Mouse (Mus musculus): ENCODE measurements at regions not wholly inside any gene's neighbourhood (a gene's known extent, or its start where the extent isn't known, plus 50 kb on each side); places are given as distances from the start of the nearest gene placed in this dataset.
"Not testable (repeated sequence)": the region's sequence is repeated elsewhere in the genome, so short reads cannot be mapped to it uniquely, and the experiment has no call there.

GRCm38 (mm10) chr6:112564119-112564518 is 74.4 kb upstream of the Oxtr start:
- DNase-seq: peak; percentile 32

- not testable (repeated sequence) for DNase-seq
Observed at GRCm38 (mm10) chr6:112563659-112564058, 73.9 kb upstream of the Oxtr start.

GRCm38 (mm10) chr6:112562039-112562438 is 72.3 kb upstream of the Oxtr start:
- DNase-seq: no peak

GRCm38 (mm10) chr6:112561568-112561967 is 71.8 kb upstream of the Oxtr start:
- DNase-seq: no peak

- no peak for DNase-seq
Observed at GRCm38 (mm10) chr6:112559549-112559948, 69.8 kb upstream of the Oxtr start.

- no peak for DNase-seq
Observed at GRCm38 (mm10) chr6:112557516-112557915, 67.8 kb upstream of the Oxtr start.

- DNase-seq: peak; percentile 18
Observed at GRCm38 (mm10) chr6:112556401-112557165, 66.8 kb upstream of the Oxtr start.

GRCm38 (mm10) chr6:112554091-112554490 is 64.3 kb upstream of the Oxtr start:
- peak; percentile 57 for DNase-seq

- no peak for DNase-seq
Observed at GRCm38 (mm10) chr6:112553231-112553920, 63.6 kb upstream of the Oxtr start.

- DNase-seq: peak; percentile 23
Observed at GRCm38 (mm10) chr6:112552560-112552959, 62.8 kb upstream of the Oxtr start.

GRCm38 (mm10) chr6:112551298-112551697 is 61.6 kb upstream of the Oxtr start:
- no peak for DNase-seq

- no peak for DNase-seq
Observed at GRCm38 (mm10) chr6:112547251-112547650, 57.5 kb upstream of the Oxtr start.

- no peak for DNase-seq
Observed at GRCm38 (mm10) chr6:112546033-112546432, 56.3 kb upstream of the Oxtr start.

- DNase-seq: no peak
Observed at GRCm38 (mm10) chr6:112544315-112544714, 54.6 kb upstream of the Oxtr start.

- no peak for DNase-seq
Observed at GRCm38 (mm10) chr6:112542692-112543091, 52.9 kb upstream of the Oxtr start.

Data from adrenal gland, postnatal 10 days (tissue).